In the genomic region with DNA sequence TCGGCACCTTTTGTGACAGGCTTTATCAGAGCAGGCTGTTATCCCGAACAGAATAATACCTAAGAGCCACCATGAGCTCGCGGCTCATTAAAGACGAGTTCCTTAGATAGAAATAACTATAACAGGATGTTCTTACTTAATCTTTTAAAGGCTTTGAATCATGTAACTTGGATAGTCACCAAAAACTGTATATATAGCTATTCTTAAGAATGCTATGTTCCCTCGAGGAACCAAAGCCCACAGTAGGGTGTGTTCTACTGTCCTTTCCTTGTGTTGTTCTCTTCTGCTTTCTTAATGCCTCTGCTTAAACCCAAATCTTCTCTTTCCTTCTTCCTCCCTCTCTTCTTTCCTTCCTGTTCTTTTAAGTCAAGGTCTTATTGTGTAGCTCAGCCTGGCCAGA, we compare ENCODE assay signal across 24 mouse cellular contexts.
"Had no signal": no experiment of that assay in that cellular context is flagged by ENCODE, and none has a peak within 500 bp of the region (broad histone marks: within the 10 kb centered on the region; RNA-seq: fewer than 3 reads in every experiment).

No protein-coding gene starts in this region.

- H3K4me1 ChIP-seq: hindbrain, embryonic 13.5 days; hindbrain, embryonic 15.5 days; intestine, embryonic 15.5 days; limb, embryonic 13.5 days; limb, embryonic 15.5 days; liver, embryonic 12.5 days had no signal

- H3K36me3 ChIP-seq: heart, embryonic 13.5 days; heart, embryonic 15.5 days; hindbrain, embryonic 13.5 days; hindbrain, embryonic 15.5 days; intestine, embryonic 15.5 days; limb, embryonic 13.5 days; limb, embryonic 15.5 days; liver, embryonic 12.5 days had no signal

- H3K27ac ChIP-seq: heart, adult 2 months; heart, embryonic 13.5 days; heart, embryonic 15.5 days; hindbrain, embryonic 13.5 days; hindbrain, embryonic 15.5 days; intestine, embryonic 15.5 days; kidney, postnatal 0 days; limb, embryonic 13.5 days; limb, embryonic 15.5 days; liver, embryonic 12.5 days had no signal

- H3K9ac ChIP-seq: heart, embryonic 13.5 days; heart, embryonic 15.5 days; hindbrain, embryonic 13.5 days; hindbrain, embryonic 15.5 days; intestine, embryonic 15.5 days; limb, embryonic 13.5 days; limb, embryonic 15.5 days; liver, embryonic 12.5 days had no signal

- H3K9me3 ChIP-seq: heart, embryonic 13.5 days; heart, embryonic 15.5 days; hindbrain, embryonic 13.5 days; hindbrain, embryonic 15.5 days; intestine, embryonic 15.5 days; limb, embryonic 13.5 days; limb, embryonic 15.5 days; liver, embryonic 12.5 days had no signal

- DNase-seq: gastrocnemius, postnatal 14 days; gastrocnemius, postnatal 36 days; heart, adult 2 months; heart, postnatal 14 days; heart, postnatal 36 days; kidney, adult 18-20 months; kidney, adult 8-10 months; kidney, postnatal 14 days; kidney, postnatal 36 days; layer of hippocampus, adult 9-11 months; layer of hippocampus, postnatal 36 days; left cerebral cortex, postnatal 4 days had no signal

- ATAC-seq: inflammation-experienced regulatory T-cells, adult 6 months; intestine, embryonic 15.5 days; intestine, postnatal 0 days; liver, embryonic 12.5 days had no signal

- H3K4me2 ChIP-seq: heart, embryonic 11.5 days; heart, embryonic 13.5 days; heart, embryonic 15.5 days; hindbrain, embryonic 13.5 days; hindbrain, embryonic 15.5 days; intestine, embryonic 15.5 days; limb, embryonic 13.5 days; limb, embryonic 15.5 days; liver, embryonic 12.5 days had no signal

- H3K4me3 ChIP-seq: heart, adult 2 months; heart, embryonic 13.5 days; heart, embryonic 15.5 days; hindbrain, embryonic 13.5 days; hindbrain, embryonic 15.5 days; intestine, embryonic 15.5 days; limb, embryonic 13.5 days; limb, embryonic 15.5 days; liver, embryonic 12.5 days had no signal

- H3K27me3 ChIP-seq: heart, embryonic 13.5 days; heart, embryonic 15.5 days; hindbrain, embryonic 13.5 days; hindbrain, embryonic 15.5 days; intestine, embryonic 15.5 days; limb, embryonic 13.5 days; limb, embryonic 15.5 days; liver, embryonic 12.5 days had no signal
